Mouse (Mus musculus) forebrain, embryonic 12.5 days (tissue): ENCODE data around the gene Slc36a3. TPM values are rescaled to one million over a fixed set of nuclear protein-coding genes. Genes with fewer than 3 reads are reported as not detected.

Source experiments
- ATAC-seq: fragments of 200-750 bp; cut with Nextera tagmentation; 2 replicates; pipeline ENCODE4 v1.8.0; 2017; ENCODE audit warnings: moderate TSS enrichment; ENCODE audit not compliant: low FRiP score
- H3K27ac ChIP-seq: fragments of 300-500 bp; sonication (generic); 2 replicates; pipeline ENCODE4 v1.5.1; 2016; ENCODE audit warnings: mild to moderate bottlenecking
- H3K27me3 ChIP-seq: fragments of 300-500 bp; sonication (generic); 2 replicates; pipeline ENCODE4 v1.6.1; 2016; ENCODE audit warnings: mild to moderate bottlenecking
- H3K36me3 ChIP-seq: fragments of 300-500 bp; sonication (generic); replicated peaks from 2 replicates; pipeline ENCODE4 v1.6.1; 2016; ENCODE audit warnings: mild to moderate bottlenecking
- H3K4me1 ChIP-seq: fragments of 300-500 bp; sonication (generic); 2 replicates; pipeline ENCODE4 v1.6.1; 2016
- H3K4me2 ChIP-seq: fragments of 300-500 bp; sonication (generic); 2 replicates; pipeline ENCODE4 v1.6.1; 2016; ENCODE audit warnings: mild to moderate bottlenecking, moderate library complexity
- H3K4me3 ChIP-seq: fragments of 300-500 bp; sonication (generic); replicated peaks from 2 replicates; pipeline ENCODE4 v1.5.1; 2016; ENCODE audit warnings: mild to moderate bottlenecking
- H3K9ac ChIP-seq: fragments of 300-500 bp; sonication (generic); 2 replicates; pipeline ENCODE4 v1.6.1; 2016; ENCODE audit warnings: mild to moderate bottlenecking
- H3K9me3 ChIP-seq: fragments of 300-500 bp; sonication (generic); 2 replicates; pipeline ENCODE4 v1.6.1; 2016
- WGBS: fragments of 180-500 bp; shearing (Covaris S2); methylation state at CpG from one replicate; pipeline ENCODE4 v1.1.7; 2016; 5-methylcytosine and 5-hydroxymethylcytosine counted together
- polyA plus RNA-seq: library from polyadenylated mRNA; unstranded; fragments of >200 nt; fragmentation: Nextera tagmentation; extraction: Ambion mirVana; gene quantifications from 2 replicates; pipeline ENCODE4 v1.2.1, GENCODE M21; 2016

Gene Slc36a3
- polyA plus RNA-seq, 1 experiment from 2014 or later = not detected

DNA sequence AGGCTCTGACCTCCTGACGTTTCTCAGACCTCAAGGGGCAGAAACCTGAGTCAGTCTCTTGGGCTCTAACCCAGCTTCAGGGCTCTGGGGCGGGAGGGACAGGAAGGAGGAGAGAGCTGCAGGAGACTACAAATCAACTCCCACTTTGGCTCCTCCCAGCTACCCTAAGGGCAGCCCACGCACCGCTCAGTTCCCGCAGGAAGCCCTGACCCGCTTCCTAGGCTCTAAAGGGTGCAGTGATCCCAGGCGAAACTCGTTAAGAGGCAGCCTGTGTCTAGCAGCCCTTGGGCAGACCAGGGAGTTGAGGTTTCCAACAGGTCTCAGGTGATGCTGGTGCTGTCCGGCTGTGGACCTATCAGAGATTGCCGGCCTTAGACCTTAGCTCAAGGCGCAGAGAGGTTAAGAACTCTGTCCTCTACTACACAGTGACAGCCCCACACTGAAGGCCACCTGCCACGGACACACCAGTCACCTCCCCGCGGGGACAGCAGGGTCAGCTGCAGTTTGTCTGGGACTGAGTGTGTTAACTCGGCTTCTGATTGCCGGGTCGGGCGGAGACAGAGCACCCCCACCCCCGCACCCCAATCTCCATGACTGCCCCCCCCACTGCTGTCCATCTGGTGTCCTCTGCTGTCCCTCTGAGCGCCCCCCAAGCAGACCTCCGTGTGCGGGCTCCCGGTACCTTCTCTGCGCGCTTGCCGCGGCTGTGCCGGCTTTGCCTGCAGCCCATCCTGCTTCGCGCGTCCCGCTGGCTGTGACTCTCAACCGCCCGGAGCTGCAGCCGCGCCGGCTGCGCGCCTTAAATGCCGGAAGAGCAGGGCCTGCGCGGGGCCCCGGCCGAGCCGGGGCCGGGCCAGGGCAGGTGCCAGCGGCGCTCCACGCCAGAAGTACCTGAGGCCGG is 73.9 kb downstream of the Slc36a3 start, which contains the start of gene Ccdc69:
Ccdc69 (minus strand) TSS at position 801 of the 901 bp plus-strand sequence.
- peaks cover 15% of the 10 kb centered on the region for H3K4me1 ChIP-seq
- H3K27me3 ChIP-seq = peaks cover 36% of the 10 kb centered on the region
- H3K4me2 ChIP-seq = peak within 1 kb of the TSS; percentile 96
- no peaks in the 10 kb centered on the region for H3K36me3 ChIP-seq
- peak within 1 kb of the TSS; percentile 46 for H3K4me3 ChIP-seq
- ATAC-seq = peak; percentile 57; the same call in 1 of the 2 replicates
- no peaks in the 10 kb centered on the region for H3K9me3 ChIP-seq
- peak within 1 kb of the TSS; percentile 61 for H3K9ac ChIP-seq
- H3K27ac ChIP-seq = no peak within 1 kb of the TSS
- WGBS = under 1% methylated on average over 50 of the region's 50 CpGs

- Histone ChIP-seq H3K36me3 (no peaks in the 10 kb centered on the region), H3K4me1 (peaks cover 15% of the 10 kb centered on the region), H3K9me3 (no peaks in the 10 kb centered on the region), H3K4me2 (no peak overlapping the region), H3K27me3 (peaks cover 36% of the 10 kb centered on the region), H3K4me3 (no peak overlapping the region), H3K9ac (no peak overlapping the region), H3K27ac (no peak overlapping the region)
- WGBS = 91% methylated on average over 5 of the region's 5 CpGs
- ATAC-seq = no peak
Measured at GRCm38 (mm10) chr11:55076234-55076633, 75.3 kb downstream of the Slc36a3 start.

GRCm38 (mm10) chr11:55075602-55076001 is 75.9 kb downstream of the Slc36a3 start:
- Histone ChIP-seq H3K4me1 (peaks cover 15% of the 10 kb centered on the region), H3K27me3 (peaks cover 36% of the 10 kb centered on the region), H3K36me3 (no peaks in the 10 kb centered on the region), H3K9me3 (no peaks in the 10 kb centered on the region), H3K27ac (no peak overlapping the region), H3K9ac (no peak overlapping the region), H3K4me2 (no peak overlapping the region), H3K4me3 (no peak overlapping the region)
- no peak for ATAC-seq
- 79% methylated on average over 2 of the region's 2 CpGs for whole genome bisulfite sequencing

Other genes starting within 250 kb of the Slc36a3 start
- gene Gpx3, start 249.3 kb downstream of the Slc36a3 start, polyA plus RNA-seq = 33.9 and 37.6 TPM in 2 replicates
- gene Tnip1, start 188.8 kb downstream of the Slc36a3 start, polyA plus RNA-seq = 9.8 and 12.1 TPM in 2 replicates
- 46.6 and 59.1 TPM in 2 replicates for gene Anxa6, start 118.3 kb downstream of the Slc36a3 start, polyA plus RNA-seq
- gene Ccdc69, start 73.6 kb downstream of the Slc36a3 start, polyA plus RNA-seq = 0.13 and 0.42 TPM in 2 replicates
- gene Gm2a, start 53.6 kb downstream of the Slc36a3 start, polyA plus RNA-seq = 10.6 and 11.5 TPM in 2 replicates
- gene Slc36a2, start 33.4 kb upstream of the Slc36a3 start, polyA plus RNA-seq = not detected in 2 replicates
- gene Slc36a1, start 52.6 kb upstream of the Slc36a3 start, polyA plus RNA-seq = 1.2 and 1.3 TPM in 2 replicates
- gene Fat2, start 184.9 kb upstream of the Slc36a3 start, polyA plus RNA-seq = 0.01 TPM in 2 replicates